In genomic region chr5:110140424-110140823, GRCm38 (mm10) we compare ENCODE assay signal across 31 mouse cellular contexts. TPM values are rescaled to one million over a fixed set of nuclear protein-coding genes. Genes with fewer than 3 reads are reported as not detected.
"Had no signal": no experiment of that assay in that cellular context is flagged by ENCODE, and none has a peak within 500 bp of the region (broad histone marks: within the 10 kb centered on the region; RNA-seq: fewer than 3 reads in every experiment).

No protein-coding gene starts in this region.

- H3K9me3 ChIP-seq: embryonic facial prominence, embryonic 10.5 days; embryonic facial prominence, embryonic 12.5 days; embryonic facial prominence, embryonic 13.5 days; embryonic facial prominence, embryonic 15.5 days; forebrain, embryonic 10.5 days; forebrain, embryonic 13.5 days; forebrain, embryonic 15.5 days; heart, embryonic 10.5 days had no signal

- DNase-seq: cerebellum, adult 9-10 months; cerebellum, adult 9-11 months; cerebellum, postnatal 10 days; cerebellum, postnatal 14 days; cerebellum, postnatal 25 days; cerebellum, postnatal 36 days; embryo, embryonic 11 days; forebrain, postnatal 0 days; gastrocnemius, adult 2 months; gastrocnemius, postnatal 10 days; gastrocnemius, postnatal 14 days; gastrocnemius, postnatal 25 days; gastrocnemius, postnatal 36 days; heart, adult 11 months; heart, adult 18-20 months; heart, adult 2 months had no signal

- ATAC-seq: forebrain, embryonic 13.5 days; forebrain, embryonic 14.5 days; forebrain, embryonic 15.5 days; forebrain, embryonic 16.5 days; forebrain, postnatal 0 days had no signal

- H3K4me2 ChIP-seq: embryonic facial prominence, embryonic 12.5 days; embryonic facial prominence, embryonic 13.5 days; embryonic facial prominence, embryonic 15.5 days; forebrain, embryonic 13.5 days; forebrain, embryonic 15.5 days had no signal

- H3K4me1 ChIP-seq: embryonic facial prominence, embryonic 12.5 days; embryonic facial prominence, embryonic 13.5 days; embryonic facial prominence, embryonic 15.5 days had no signal

- H3K9ac ChIP-seq: embryonic facial prominence, embryonic 12.5 days; embryonic facial prominence, embryonic 13.5 days; embryonic facial prominence, embryonic 15.5 days; forebrain, embryonic 13.5 days; forebrain, embryonic 15.5 days; forebrain, postnatal 0 days had no signal

- H3K27ac ChIP-seq: embryonic facial prominence, embryonic 10.5 days; embryonic facial prominence, embryonic 12.5 days; embryonic facial prominence, embryonic 13.5 days; embryonic facial prominence, embryonic 15.5 days; forebrain, embryonic 10.5 days; forebrain, embryonic 13.5 days; forebrain, embryonic 15.5 days; gastrocnemius, adult 2 months; heart, adult 2 months; heart, embryonic 10.5 days had no signal

- H3K4me3 ChIP-seq: embryonic facial prominence, embryonic 10.5 days; embryonic facial prominence, embryonic 12.5 days; embryonic facial prominence, embryonic 13.5 days; embryonic facial prominence, embryonic 15.5 days; erythroblast, embryonic 14.5 days; forebrain, embryonic 10.5 days; forebrain, embryonic 13.5 days; forebrain, embryonic 15.5 days; gastrocnemius, adult 2 months; heart, adult 2 months; heart, embryonic 10.5 days had no signal

- H3K27me3 ChIP-seq: embryonic facial prominence, embryonic 12.5 days; embryonic facial prominence, embryonic 13.5 days; embryonic facial prominence, embryonic 15.5 days; forebrain, embryonic 13.5 days; forebrain, embryonic 15.5 days had no signal

RNA-seq across cellular contexts. Expression of gene Plcxd1, which starts 40.7 kb away (rescaled TPM):
- total RNA-seq: gastrocnemius, adult 18-20 months; gastrocnemius, adult 2 months; gastrocnemius, adult 8-10 months; gastrocnemius, postnatal 14 days; gastrocnemius, postnatal 25 days; gastrocnemius, postnatal 36 days; gastrocnemius, postnatal 4 days; granulocyte monocyte progenitor cell, adult 5-6 weeks; heart, adult 18-20 months; heart, adult 2 months had no signal
- polyA plus RNA-seq: erythroblast, embryonic 14.5 days had no signal
